Mouse (Mus musculus) C2C12 (cell line): ENCODE results near the gene Ralgps2. TPM values are rescaled to one million over a fixed set of nuclear protein-coding genes. Genes with fewer than 3 reads are reported as not detected.

Source experiments
- H3K27me3 ChIP-seq: one replicate; pipeline ENCODE4 v1.6.1; 2011; ENCODE audit not compliant: control insufficient read depth, insufficient read depth, insufficient read length
- H3K36me3 ChIP-seq: one replicate; pipeline ENCODE4 v1.6.1; 2011; ENCODE audit not compliant: control insufficient read depth, insufficient read depth
- H3K4me3 ChIP-seq: one replicate; pipeline ENCODE4 v1.5.1; 2011; ENCODE audit warnings: mild to moderate bottlenecking, control low read depth; ENCODE audit not compliant: poor library complexity, insufficient read depth, severe bottlenecking
- H3K79me2 ChIP-seq: one replicate; pipeline ENCODE4 v1.6.1; 2011; ENCODE audit not compliant: control insufficient read depth, insufficient read depth
- H3K79me3 ChIP-seq: one replicate; pipeline ENCODE4 v1.6.1; 2011; ENCODE audit warnings: low read depth, control low read depth
- H3ac ChIP-seq: one replicate; pipeline ENCODE3; 2011; ENCODE audit warnings: low read depth; ENCODE audit not compliant: control insufficient read depth, insufficient read length
- CEBPB ChIP-seq: IDR thresholded peaks from one replicate; pipeline ENCODE4 v1.6.1; 2011; ENCODE audit warnings: low read depth, mild to moderate bottlenecking, control low read depth, moderate library complexity
- CTCF ChIP-seq: IDR thresholded peaks from one replicate; pipeline ENCODE4 v1.5.1; 2011; ENCODE audit not compliant: control insufficient read depth, insufficient read depth, insufficient read length
- FOSL1 ChIP-seq: IDR thresholded peaks from one replicate; pipeline ENCODE4 v1.8.0; 2011; ENCODE audit warnings: mild to moderate bottlenecking, low read length; ENCODE audit not compliant: poor library complexity, insufficient read depth, severe bottlenecking
- MAX ChIP-seq: IDR thresholded peaks from one replicate; pipeline ENCODE4 v1.6.1; 2011; ENCODE audit warnings: mild to moderate bottlenecking, control low read depth
- MYOD1 ChIP-seq: IDR thresholded peaks from one replicate; pipeline ENCODE4 v1.6.1; 2011; ENCODE audit warnings: low read depth; ENCODE audit not compliant: control insufficient read depth, insufficient read length
- MYOG ChIP-seq: IDR thresholded peaks from one replicate; pipeline ENCODE4 v1.6.1; 2011; ENCODE audit not compliant: control insufficient read depth, insufficient read length; ENCODE audit errors: extremely low read depth
- USF1 ChIP-seq: IDR thresholded peaks from one replicate; pipeline ENCODE4 v1.6.1; 2011; ENCODE audit warnings: low read depth, mild to moderate bottlenecking, control low read depth, moderate library complexity
- polyA plus RNA-seq: library from polyadenylated mRNA; unstranded; fragments of >200 nt; fragmentation: generic; extraction: Trizol; gene quantifications from one replicate; pipeline ENCODE4 v1.2.1, GENCODE M21; 2012; ENCODE audit warnings: missing spikeins

The Ralgps2 gene
- polyA plus RNA-seq, 1 experiment, result 6.4 TPM

GRCm38 (mm10) chr1:156884782-156885181 lies 54.6 kb downstream of the Ralgps2 start:
- H3K79me3 ChIP-seq, result no peaks in the 10 kb centered on the region
- H3K4me3 ChIP-seq, result no peak overlapping the region
- no peaks in the 10 kb centered on the region for H3K36me3 ChIP-seq
- no peak overlapping the region for H3ac ChIP-seq
- H3K27me3 ChIP-seq, result no peaks in the 10 kb centered on the region
- no peak for TF ChIP-seq CEBPB
- TF ChIP-seq MAX, result no peak
- TF ChIP-seq MYOG, result no peak
- no peak for TF ChIP-seq CTCF
- no peak for TF ChIP-seq FOSL1
- no peak for TF ChIP-seq MYOD1
- no peak for TF ChIP-seq USF1
- H3K79me2 ChIP-seq, result no peaks in the 10 kb centered on the region

GRCm38 (mm10) chr1:156870616-156871015 lies 68.8 kb downstream of the Ralgps2 start:
- TF ChIP-seq CTCF, result no peak
- no peak for TF ChIP-seq MYOG
- no peak for TF ChIP-seq USF1
- no peaks in the 10 kb centered on the region for H3K27me3 ChIP-seq
- H3K4me3 ChIP-seq, result no peak overlapping the region
- no peaks in the 10 kb centered on the region for H3K36me3 ChIP-seq
- no peaks in the 10 kb centered on the region for H3K79me3 ChIP-seq
- no peaks in the 10 kb centered on the region for H3K79me2 ChIP-seq
- H3ac ChIP-seq, result no peak overlapping the region

- Histone ChIP-seq H3ac (no peak overlapping the region), H3K27me3 (no peaks in the 10 kb centered on the region), H3K4me3 (no peak overlapping the region), H3K79me2 (no peaks in the 10 kb centered on the region), H3K36me3 (no peaks in the 10 kb centered on the region), H3K79me3 (no peaks in the 10 kb centered on the region)
- TF ChIP-seq USF1 (no peak), MAX (no peak), MYOD1 (no peak), CEBPB (no peak), CTCF (no peak), FOSL1 (no peak), MYOG (no peak)
Measured at GRCm38 (mm10) chr1:156870028-156870427, 69.4 kb downstream of the Ralgps2 start.

- Histone ChIP-seq H3K79me3 (no peaks in the 10 kb centered on the region), H3ac (no peak overlapping the region), H3K36me3 (no peaks in the 10 kb centered on the region), H3K4me3 (no peak overlapping the region), H3K27me3 (no peaks in the 10 kb centered on the region), H3K79me2 (no peaks in the 10 kb centered on the region)
- TF ChIP-seq FOSL1 (no peak), MYOD1 (no peak), CTCF (no peak), MYOG (no peak), MAX (no peak), USF1 (no peak), CEBPB (no peak)
Measured at GRCm38 (mm10) chr1:156864240-156864639, 75.2 kb downstream of the Ralgps2 start.

- H3K79me3 ChIP-seq, result no peaks in the 10 kb centered on the region
- H3K36me3 ChIP-seq, result no peaks in the 10 kb centered on the region
- no peaks in the 10 kb centered on the region for H3K27me3 ChIP-seq
- no peaks in the 10 kb centered on the region for H3K79me2 ChIP-seq
- no peak overlapping the region for H3ac ChIP-seq
- H3K4me3 ChIP-seq, result no peak overlapping the region
- no peak for TF ChIP-seq MYOD1
- no peak for TF ChIP-seq FOSL1
- TF ChIP-seq CTCF, result no peak
- no peak for TF ChIP-seq MYOG
- no peak for TF ChIP-seq USF1
- no peak for TF ChIP-seq CEBPB
- no peak for TF ChIP-seq MAX
Measured at GRCm38 (mm10) chr1:156863726-156864125, 75.7 kb downstream of the Ralgps2 start.

GRCm38 (mm10) chr1:156861475-156862043 lies 77.9 kb downstream of the Ralgps2 start:
- Histone ChIP-seq H3K79me3 (no peaks in the 10 kb centered on the region), H3ac (no peak overlapping the region), H3K4me3 (no peak overlapping the region), H3K79me2 (no peaks in the 10 kb centered on the region), H3K36me3 (no peaks in the 10 kb centered on the region), H3K27me3 (no peaks in the 10 kb centered on the region)
- TF ChIP-seq MYOD1, result no peak
- TF ChIP-seq CEBPB, result no peak
- peak; percentile 77 for TF ChIP-seq CTCF
